Mouse (Mus musculus) adrenal gland, adult 18-20 months (tissue): ENCODE measurements at regions not wholly inside any gene's neighbourhood (a gene's known extent, or its start where the extent isn't known, plus 50 kb on each side); places are given as distances from the start of the nearest gene placed in this dataset.

Experiments used
- DNase-seq, 2 experiments: peaks; one replicate each; pipeline ENCODE4 v3.0.0; 2021 to 2022; ENCODE audit warnings: low spot score in 2 of 2

DNA sequence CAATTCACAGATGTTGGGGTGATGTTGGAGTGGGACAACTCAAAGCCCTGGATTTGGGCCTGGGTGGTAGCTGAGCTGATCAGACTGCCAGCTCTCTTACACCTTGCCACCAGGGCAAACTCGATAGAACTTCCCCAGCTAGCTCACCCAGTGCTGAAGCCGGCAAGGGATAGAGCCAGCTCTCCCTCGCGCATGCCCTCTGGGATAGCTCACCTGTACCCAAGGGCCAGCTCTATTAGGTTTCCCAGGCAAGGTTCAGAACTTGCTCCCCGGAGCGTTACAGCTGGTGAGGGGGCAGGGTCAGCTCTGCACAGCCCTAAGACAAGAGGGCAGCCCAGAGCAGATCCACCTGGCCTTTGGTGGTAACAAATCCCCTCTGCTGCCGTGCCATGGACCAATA is 54.1 kb upstream of the 1700012A03Rik start:
- DNase-seq: no peak

DNA sequence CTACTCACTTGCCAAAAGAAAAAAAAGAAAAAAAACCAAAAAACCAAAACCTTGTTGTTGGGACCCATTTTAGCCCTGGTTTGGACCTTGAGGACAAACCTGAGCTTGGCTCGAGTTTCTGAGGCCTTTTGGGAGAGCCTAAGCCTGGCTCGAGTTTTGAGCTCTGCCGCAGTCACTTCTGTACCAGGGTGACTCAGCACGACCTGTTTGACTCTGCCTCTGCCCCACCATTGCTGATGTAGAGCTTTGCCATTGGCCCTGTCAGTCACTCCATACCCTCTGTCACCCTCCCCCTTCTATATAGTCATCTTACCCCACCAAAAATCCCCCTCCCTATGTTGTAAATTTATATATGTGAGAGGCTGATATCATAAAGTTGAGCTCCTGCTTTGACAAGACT is 54.8 kb upstream of the 1700012A03Rik start:
- no peak for DNase-seq

DNA sequence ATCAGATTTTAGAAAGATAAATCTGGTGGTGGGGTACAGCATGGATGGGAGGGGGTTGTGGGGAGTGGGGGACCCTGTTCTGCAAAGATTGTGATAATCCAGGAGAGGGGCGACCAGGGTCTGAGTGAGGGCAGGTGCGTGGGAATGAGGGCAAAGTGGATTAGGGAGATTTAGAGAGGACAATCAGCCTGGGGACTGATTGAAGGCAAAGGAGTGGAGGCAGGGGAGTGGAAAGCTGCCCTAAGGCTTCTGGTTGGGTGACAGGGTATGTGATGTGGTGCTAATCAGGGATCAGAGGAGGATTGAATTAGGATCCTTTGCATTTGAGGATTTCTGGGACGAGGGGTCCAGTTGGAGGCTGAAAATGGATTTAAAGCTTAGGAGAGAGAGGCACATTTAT is 64.3 kb upstream of the 1700012A03Rik start:
- DNase-seq: no peak

- DNase-seq: no peak
These were observed 73.3 kb upstream of the 1700012A03Rik start for GRCm38 (mm10) chr6:31976705-31977104.

- DNase-seq: no peak
These were observed 102.0 kb upstream of the 1700012A03Rik start for GRCm38 (mm10) chr6:31948063-31948481.

DNA sequence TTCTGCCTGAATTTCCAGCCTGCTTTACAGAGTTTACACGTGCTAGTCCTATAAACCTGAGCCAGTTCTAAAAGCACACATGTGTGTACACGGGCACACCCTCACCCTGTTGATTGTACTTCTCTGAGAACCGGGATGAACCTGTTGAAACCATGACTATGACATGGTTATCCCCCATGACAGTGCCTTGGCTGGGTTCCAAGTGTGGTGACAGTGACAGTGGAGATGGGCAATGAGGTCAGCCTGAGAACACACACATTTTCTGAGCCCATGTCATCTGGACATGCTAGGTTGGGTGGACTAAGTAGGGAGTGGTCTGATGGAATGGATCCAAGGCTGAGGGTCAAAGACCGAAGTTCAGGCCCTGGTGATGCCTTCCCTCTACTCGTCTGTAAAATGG is 103.5 kb upstream of the 1700012A03Rik start:
- no peak for DNase-seq

DNA sequence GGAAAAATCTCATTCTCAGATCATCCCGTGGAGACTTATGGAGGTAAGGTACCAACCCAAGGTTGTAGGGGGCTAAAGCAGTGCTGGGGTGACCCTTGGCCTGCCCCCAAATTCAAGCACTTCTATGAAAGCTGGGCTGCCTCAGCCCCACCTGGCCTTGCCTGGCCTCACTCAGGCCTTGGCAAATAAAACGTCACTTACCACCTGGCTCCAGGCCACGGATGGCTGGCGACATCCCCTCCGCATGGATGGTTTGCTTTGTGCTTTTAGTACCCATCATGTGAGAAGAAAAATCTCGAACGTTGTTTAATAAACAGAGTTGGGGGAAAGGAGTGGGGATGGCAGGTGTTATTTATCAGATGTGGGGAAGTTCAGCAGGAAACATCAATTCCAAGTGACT is 104.7 kb upstream of the 1700012A03Rik start:
- DNase-seq: no peak

GRCm38 (mm10) chr6:31944546-31944945 is 105.5 kb upstream of the 1700012A03Rik start:
- DNase-seq: no peak

GRCm38 (mm10) chr6:31942696-31943095 is 107.3 kb upstream of the 1700012A03Rik start:
- no peak for DNase-seq

DNA sequence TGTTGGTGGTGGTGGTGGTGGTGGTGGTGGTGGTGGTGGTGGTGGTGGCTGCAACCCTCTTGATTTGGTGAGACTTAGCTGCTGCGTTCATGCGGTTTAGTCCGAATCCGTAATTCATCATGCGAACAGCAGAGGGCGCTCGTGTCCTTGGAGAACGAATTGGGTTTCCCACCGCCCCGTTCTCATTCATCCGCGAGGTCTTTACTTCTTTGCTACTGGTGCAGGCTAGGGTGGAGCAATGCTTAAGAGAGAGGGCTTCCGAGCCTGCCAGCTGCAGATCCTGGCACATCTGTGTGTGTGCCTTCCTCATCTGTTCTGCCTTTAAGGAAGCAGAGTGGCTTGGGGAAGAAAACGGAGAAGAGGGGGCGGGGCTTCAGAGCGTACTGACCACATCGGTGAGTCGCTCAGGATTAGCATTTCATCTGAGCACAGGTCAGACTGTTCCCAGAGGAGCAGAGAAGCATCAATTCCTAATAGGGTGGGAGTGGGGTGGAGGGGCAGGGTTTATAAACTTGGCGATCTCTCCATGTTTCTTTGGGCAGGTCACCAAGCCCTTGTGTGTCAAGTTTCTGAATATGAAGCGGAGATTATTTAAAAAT is 111.7 kb upstream of the 1700012A03Rik start:
- peak; percentile 80 to 84 for DNase-seq

DNA sequence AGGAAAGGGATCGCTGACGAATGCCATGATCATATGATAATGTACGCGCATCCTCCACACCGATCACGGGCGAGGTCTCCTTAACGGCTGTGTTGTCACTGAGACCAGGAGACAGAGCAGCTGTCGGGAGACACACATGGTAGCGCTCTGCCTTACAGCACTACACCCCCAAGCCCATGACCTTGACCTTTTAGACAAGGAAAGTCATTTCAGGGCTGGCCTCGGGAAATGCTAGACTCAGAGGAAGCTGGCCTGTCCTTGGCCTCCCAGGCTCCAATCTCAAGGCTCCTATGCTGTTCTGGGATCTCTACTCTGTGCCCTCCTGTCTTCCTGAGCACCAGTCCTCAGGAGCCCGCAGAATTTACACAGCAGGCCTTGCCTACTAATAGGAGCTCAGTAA is 112.9 kb upstream of the 1700012A03Rik start:
- no peak for DNase-seq

DNA sequence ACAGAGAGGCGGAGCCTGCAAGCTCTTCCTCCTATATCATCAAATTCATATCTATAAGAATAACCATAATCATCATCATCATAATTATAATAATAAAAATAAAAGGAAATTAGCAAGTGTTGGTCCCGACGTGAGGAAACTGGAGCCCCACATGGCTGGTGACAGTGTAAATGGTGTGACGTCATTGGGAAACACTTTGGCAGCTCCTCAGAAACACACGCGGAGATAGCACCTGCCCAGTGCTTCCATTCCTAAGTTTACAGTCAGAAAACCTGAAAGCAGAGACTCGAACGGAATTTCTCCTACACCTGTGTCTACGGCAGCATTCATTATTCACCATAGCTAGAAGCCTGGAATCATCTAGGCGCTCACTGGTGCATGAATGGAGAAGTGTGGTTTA is 115.2 kb upstream of the 1700012A03Rik start:
- no peak for DNase-seq

- DNase-seq: no peak
These were observed 116.1 kb upstream of the 1700012A03Rik start for GRCm38 (mm10) chr6:31933956-31934355.

DNA sequence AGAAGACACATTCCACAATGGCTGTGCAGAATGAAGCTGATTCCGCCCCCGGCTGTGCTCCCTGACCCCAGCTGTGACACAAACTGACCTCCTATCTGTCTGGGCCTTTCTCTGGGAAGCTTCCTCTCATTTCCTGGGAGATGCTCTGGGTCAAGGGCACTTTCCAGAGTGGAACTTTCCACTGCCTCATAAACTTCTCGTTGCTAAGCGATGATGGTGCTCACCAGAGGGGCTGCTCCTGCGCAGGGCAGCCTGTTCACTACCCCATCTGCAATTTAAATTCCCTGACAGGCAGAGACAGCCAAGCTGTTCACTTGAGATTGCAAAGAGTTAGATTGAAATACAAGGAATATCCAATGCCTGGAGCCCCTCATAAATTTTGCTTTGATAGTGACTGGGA is 116.7 kb upstream of the 1700012A03Rik start:
- no peak for DNase-seq

- DNase-seq: no peak
These were observed 118.9 kb upstream of the 1700012A03Rik start for GRCm38 (mm10) chr6:31931116-31931515.

DNA sequence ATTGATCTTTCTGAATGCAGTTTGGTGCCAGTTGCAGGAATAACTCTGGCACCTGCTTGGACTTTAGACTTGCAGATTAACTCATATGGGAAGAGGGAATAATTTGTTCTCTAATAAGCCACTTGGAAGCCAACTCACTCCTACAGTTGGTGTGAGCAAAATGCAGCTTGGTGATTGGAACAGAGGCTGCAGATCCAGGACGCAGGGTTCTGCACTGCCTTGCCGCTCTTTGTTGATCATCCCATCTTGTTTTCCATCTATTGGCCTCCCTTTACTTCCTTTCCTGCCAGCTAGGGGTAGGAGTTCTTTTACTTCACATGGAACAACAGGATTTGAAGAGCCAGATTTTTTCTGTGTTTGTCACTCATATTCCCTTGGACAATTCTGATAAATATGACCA is 120.9 kb upstream of the 1700012A03Rik start:
- no peak for DNase-seq

DNA sequence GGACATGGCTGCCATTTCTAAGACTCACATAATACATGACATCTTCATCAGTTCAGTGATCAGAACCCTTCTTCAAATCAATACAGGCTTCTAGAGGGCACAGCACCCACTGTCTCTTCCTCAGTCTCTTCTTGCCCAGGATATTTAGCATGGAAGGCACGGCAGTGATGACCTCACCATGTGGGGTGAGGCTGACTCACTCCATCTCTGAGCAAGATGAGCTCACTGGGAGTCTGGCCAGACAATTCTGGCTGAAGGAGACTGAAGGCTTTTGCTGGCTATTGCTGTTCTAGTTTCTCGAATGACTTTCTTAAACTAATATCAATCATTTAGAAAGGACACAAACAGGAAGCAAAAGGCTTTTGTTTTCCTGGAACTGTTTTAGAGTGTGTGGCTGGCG is 122.9 kb upstream of the 1700012A03Rik start:
- peak; percentile 37 to 41 for DNase-seq

DNA sequence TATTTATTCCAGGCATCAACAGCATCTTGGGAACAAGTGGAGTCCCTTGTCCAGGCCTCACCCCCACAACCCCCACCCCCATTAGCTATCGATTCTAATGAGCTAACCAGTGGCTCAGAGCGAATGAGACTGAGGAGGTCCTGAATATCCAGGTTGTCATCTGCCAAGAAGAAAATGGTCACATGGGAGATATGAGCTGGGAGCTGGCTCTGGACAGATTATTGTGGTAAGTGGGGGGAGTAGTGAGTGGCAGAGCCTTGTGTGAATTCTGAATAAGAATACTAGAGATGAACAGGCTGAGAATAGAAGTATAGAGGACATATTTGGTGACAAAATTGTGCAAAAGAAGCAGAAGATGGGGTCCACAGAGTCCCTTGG is 125.4 kb upstream of the 1700012A03Rik start:
- DNase-seq: no peak

GRCm38 (mm10) chr6:31923951-31924668 is 125.9 kb upstream of the 1700012A03Rik start:
- no peak for DNase-seq

GRCm38 (mm10) chr6:31921561-31922152 is 128.4 kb upstream of the 1700012A03Rik start:
- no peak for DNase-seq

- DNase-seq: no peak
These were observed 132.5 kb upstream of the 1700012A03Rik start for GRCm38 (mm10) chr6:31917411-31918131.

DNA sequence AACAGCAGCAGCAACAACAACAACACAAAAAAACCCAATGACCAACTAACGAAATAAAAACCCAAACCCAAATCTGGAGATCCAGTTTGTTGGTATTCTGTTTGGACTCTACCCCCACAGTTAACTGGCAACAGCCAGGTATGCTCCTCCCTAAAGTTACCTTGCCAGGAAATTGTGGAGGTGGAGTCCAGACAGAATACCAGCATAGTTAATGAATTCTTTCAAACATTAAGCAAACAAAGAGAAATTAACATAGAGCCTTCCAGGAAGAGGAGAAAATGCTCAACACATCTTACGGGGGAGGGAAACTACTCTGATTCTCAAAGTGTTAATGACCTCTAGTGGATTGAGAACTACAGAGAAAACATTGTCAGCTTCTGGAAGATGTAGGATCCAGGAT is 148.3 kb upstream of the 1700012A03Rik start:
- no peak for DNase-seq
